Mouse (Mus musculus) brown adipose tissue, adult 24 weeks (tissue): ENCODE measurements at regions not wholly inside any gene's neighbourhood (a gene's known extent, or its start where the extent isn't known, plus 50 kb on each side); places are given as distances from the start of the nearest gene placed in this dataset.

Experiments
- H3K27ac ChIP-seq: fragments of 200-500 bp; replicated peaks from 2 replicates; pipeline ENCODE4 v1.5.1; 2012; ENCODE audit warnings: low read depth, mild to moderate bottlenecking, low read length
- H3K4me1 ChIP-seq: fragments of 200-500 bp; 2 replicates; pipeline ENCODE4 v1.6.1; 2012; ENCODE audit warnings: low read length, mixed read lengths; ENCODE audit not compliant: control insufficient read depth, insufficient read depth, insufficient read length
- H3K4me3 ChIP-seq: fragments of 200-500 bp; 2 replicates; pipeline ENCODE4 v1.5.1; 2012; ENCODE audit warnings: low read depth, mild to moderate bottlenecking, low read length, moderate library complexity; ENCODE audit not compliant: insufficient read depth

GRCm38 (mm10) chr2:137938831-137939480 lies 317.4 kb upstream of the Btbd3 start:
- no peaks in the 10 kb centered on the region for H3K4me1 ChIP-seq
- H3K27ac ChIP-seq, result no peak overlapping the region
- H3K4me3 ChIP-seq, result no peak overlapping the region

GRCm38 (mm10) chr2:137936613-137937012 lies 319.8 kb upstream of the Btbd3 start:
- Histone ChIP-seq H3K4me1 (no peaks in the 10 kb centered on the region), H3K4me3 (no peak overlapping the region), H3K27ac (no peak overlapping the region)

- Histone ChIP-seq H3K4me3 (no peak overlapping the region), H3K27ac (no peak overlapping the region), H3K4me1 (no peaks in the 10 kb centered on the region)
These were observed 323.4 kb upstream of the Btbd3 start for GRCm38 (mm10) chr2:137932931-137933330.

- Histone ChIP-seq H3K27ac (no peak overlapping the region), H3K4me3 (no peak overlapping the region), H3K4me1 (no peaks in the 10 kb centered on the region)
These were observed 323.9 kb upstream of the Btbd3 start for GRCm38 (mm10) chr2:137932488-137932887.

GRCm38 (mm10) chr2:137925488-137925887 lies 330.9 kb upstream of the Btbd3 start:
- no peaks in the 10 kb centered on the region for H3K4me1 ChIP-seq
- no peak overlapping the region for H3K27ac ChIP-seq
- H3K4me3 ChIP-seq, result no peak overlapping the region

- no peaks in the 10 kb centered on the region for H3K4me1 ChIP-seq
- H3K27ac ChIP-seq, result no peak overlapping the region
- H3K4me3 ChIP-seq, result no peak overlapping the region
These were observed 331.8 kb upstream of the Btbd3 start for GRCm38 (mm10) chr2:137924576-137924975.

GRCm38 (mm10) chr2:137898425-137898824 lies 357.9 kb upstream of the Btbd3 start:
- H3K4me1 ChIP-seq, result no peaks in the 10 kb centered on the region
- no peak overlapping the region for H3K4me3 ChIP-seq

GRCm38 (mm10) chr2:137880211-137881031 lies 375.9 kb upstream of the Btbd3 start:
- H3K4me3 ChIP-seq, result no peak overlapping the region
- H3K4me1 ChIP-seq, result no peaks in the 10 kb centered on the region
- no peak overlapping the region for H3K27ac ChIP-seq

More at GRCm38 (mm10) chr2:137898425-137898824, 357.9 kb upstream of the Btbd3 start:
- no peak overlapping the region for H3K27ac ChIP-seq

GRCm38 (mm10) chr2:137869676-137870075 lies 386.7 kb upstream of the Btbd3 start:
- Histone ChIP-seq H3K4me1 (no peaks in the 10 kb centered on the region), H3K27ac (no peak overlapping the region), H3K4me3 (no peak overlapping the region)

GRCm38 (mm10) chr2:137854494-137854893 lies 401.9 kb upstream of the Btbd3 start:
- Histone ChIP-seq H3K4me1 (no peaks in the 10 kb centered on the region), H3K27ac (no peak overlapping the region), H3K4me3 (no peak overlapping the region)

- Histone ChIP-seq H3K27ac (no peak overlapping the region), H3K4me1 (no peaks in the 10 kb centered on the region), H3K4me3 (no peak overlapping the region)
These were observed 402.7 kb upstream of the Btbd3 start for GRCm38 (mm10) chr2:137853399-137854259.

- Histone ChIP-seq H3K4me3 (no peak overlapping the region), H3K4me1 (no peaks in the 10 kb centered on the region), H3K27ac (no peak overlapping the region)
These were observed 408.5 kb upstream of the Btbd3 start for GRCm38 (mm10) chr2:137847901-137848300.

GRCm38 (mm10) chr2:137827814-137828374 lies 428.5 kb upstream of the Btbd3 start:
- H3K4me3 ChIP-seq, result no peak overlapping the region
- H3K4me1 ChIP-seq, result no peaks in the 10 kb centered on the region
- no peak overlapping the region for H3K27ac ChIP-seq

- H3K27ac ChIP-seq, result no peak overlapping the region
- no peak overlapping the region for H3K4me3 ChIP-seq
- H3K4me1 ChIP-seq, result no peaks in the 10 kb centered on the region
These were observed 434.9 kb upstream of the Btbd3 start for GRCm38 (mm10) chr2:137821344-137821916.

- Histone ChIP-seq H3K4me3 (no peak overlapping the region), H3K27ac (no peak overlapping the region), H3K4me1 (no peaks in the 10 kb centered on the region)
These were observed 441.4 kb upstream of the Btbd3 start for GRCm38 (mm10) chr2:137814945-137815344.
